Mouse (Mus musculus) lung, embryonic 14.5 days (tissue): ENCODE measurements at regions not wholly inside any gene's neighbourhood (a gene's known extent, or its start where the extent isn't known, plus 50 kb on each side); places are given as distances from the start of the nearest gene placed in this dataset.

ENCODE experiments used
- ATAC-seq: fragments of 200-750 bp; cut with Nextera tagmentation; 2 replicates; pipeline ENCODE4 v1.8.0; 2017; ENCODE audit warnings: mild to moderate bottlenecking, moderate TSS enrichment, moderate library complexity; ENCODE audit not compliant: insufficient read depth
- DNase-seq: peaks from one replicate; pipeline ENCODE4 v3.0.0-alpha.2; 2015
- H3K27ac ChIP-seq: fragments of 300-500 bp; sonication (generic); 2 replicates; pipeline ENCODE4 v1.5.1; 2014; ENCODE audit warnings: low read depth, mild to moderate bottlenecking, moderate library complexity
- H3K27me3 ChIP-seq: fragments of 300-500 bp; sonication (generic); 2 replicates; pipeline ENCODE4 v1.6.1; 2014; ENCODE audit warnings: low read length, control low read depth; ENCODE audit not compliant: insufficient read depth
- H3K36me3 ChIP-seq: fragments of 300-500 bp; sonication (generic); 2 replicates; pipeline ENCODE4 v1.6.1; 2014; ENCODE audit warnings: control low read depth; ENCODE audit not compliant: insufficient read depth
- H3K4me1 ChIP-seq: fragments of 300-500 bp; sonication (generic); 2 replicates; pipeline ENCODE4 v1.6.1; 2014; ENCODE audit warnings: antibody characterized with exemption, control low read depth; ENCODE audit not compliant: insufficient read depth
- H3K4me2 ChIP-seq: fragments of 300-500 bp; sonication (generic); 2 replicates; pipeline ENCODE4 v1.6.1; 2014; ENCODE audit warnings: mild to moderate bottlenecking
- H3K4me3 ChIP-seq: fragments of 300-500 bp; sonication (generic); 2 replicates; pipeline ENCODE4 v1.5.1; 2014; ENCODE audit warnings: low read depth, low read length
- H3K9ac ChIP-seq: fragments of 300-500 bp; sonication (generic); 2 replicates; pipeline ENCODE4 v1.6.1; 2014
- H3K9me3 ChIP-seq: fragments of 300-500 bp; sonication (generic); 2 replicates; pipeline ENCODE4 v1.6.1; 2016; ENCODE audit warnings: low read depth, low read length, control low read depth
- CTCF ChIP-seq: IDR thresholded peaks from 2 replicates; pipeline ENCODE4 v1.5.1; 2016; ENCODE audit warnings: antibody characterized with exemption, low read depth
- WGBS: fragments of 180-500 bp; shearing (Covaris S2); extraction: QIAGEN DNeasy Blood & Tissue Kit; methylation state at CpG from one replicate; pipeline ENCODE4 v1.1.7; 2014; 5-methylcytosine and 5-hydroxymethylcytosine counted together

DNA sequence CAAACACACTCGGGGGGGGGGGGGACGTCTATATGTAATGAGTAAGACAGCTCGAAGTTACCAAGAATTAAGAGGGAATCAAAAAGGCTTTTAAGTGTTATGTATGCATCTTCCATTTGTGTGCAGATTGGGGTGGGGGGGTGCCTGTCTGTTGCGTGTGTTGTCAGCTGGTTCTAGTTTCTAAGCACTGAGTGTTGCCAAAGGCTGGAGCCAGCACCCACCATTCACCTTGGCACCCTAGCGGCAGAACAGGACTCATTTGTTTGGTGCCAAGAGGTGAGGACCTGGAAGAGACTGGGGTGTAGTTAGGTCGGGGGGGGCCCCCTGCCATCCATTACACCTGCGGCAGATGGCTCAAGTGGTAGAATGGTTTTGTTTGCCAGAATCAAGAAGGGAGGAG lies 218.4 kb downstream of the Mef2c start:
- no peak for ATAC-seq

DNA sequence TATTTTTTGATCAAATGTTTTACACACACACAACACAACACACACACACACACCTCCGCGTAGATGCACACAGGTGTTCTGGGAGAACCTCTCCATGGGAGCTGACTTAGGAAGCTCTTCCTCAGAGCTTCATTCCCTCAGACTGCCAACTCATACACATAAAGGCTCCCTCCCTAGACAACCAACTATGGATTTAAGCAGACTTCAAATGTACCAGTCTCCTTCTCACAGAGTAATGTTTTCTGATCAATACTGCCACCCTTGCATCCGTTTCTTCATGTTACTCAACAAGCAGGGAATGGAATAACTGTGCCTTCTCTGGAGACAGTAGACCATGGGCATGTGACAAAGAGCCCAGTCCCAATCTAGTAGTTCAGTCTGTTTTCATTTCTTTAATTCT lies 219.0 kb downstream of the Mef2c start:
- 4% methylated on average over 3 of the region's 3 CpGs for WGBS
- Histone ChIP-seq H3K27ac (no peak overlapping the region), H3K4me2 (no peak overlapping the region), H3K4me1 (no peaks in the 10 kb centered on the region), H3K9me3 (no peaks in the 10 kb centered on the region), H3K27me3 (peaks cover 98% of the 10 kb centered on the region), H3K4me3 (no peak overlapping the region), H3K36me3 (no peaks in the 10 kb centered on the region), H3K9ac (no peak overlapping the region)
- DNase-seq (no peak), ATAC-seq (no peak)
- TF ChIP-seq CTCF, result no peak

More for the DNA sequence above, 218.4 kb downstream of the Mef2c start:
- H3K4me3 ChIP-seq, result no peak overlapping the region
- H3K4me2 ChIP-seq, result no peak overlapping the region
- no peak overlapping the region for H3K27ac ChIP-seq
- H3K36me3 ChIP-seq, result no peaks in the 10 kb centered on the region
- H3K9me3 ChIP-seq, result no peaks in the 10 kb centered on the region
- DNase-seq, result no peak
- no peaks in the 10 kb centered on the region for H3K4me1 ChIP-seq
- peaks cover 98% of the 10 kb centered on the region for H3K27me3 ChIP-seq
- 3% methylated on average over 7 of the region's 7 CpGs for WGBS
- TF ChIP-seq CTCF, result no peak
- no peak overlapping the region for H3K9ac ChIP-seq

DNA sequence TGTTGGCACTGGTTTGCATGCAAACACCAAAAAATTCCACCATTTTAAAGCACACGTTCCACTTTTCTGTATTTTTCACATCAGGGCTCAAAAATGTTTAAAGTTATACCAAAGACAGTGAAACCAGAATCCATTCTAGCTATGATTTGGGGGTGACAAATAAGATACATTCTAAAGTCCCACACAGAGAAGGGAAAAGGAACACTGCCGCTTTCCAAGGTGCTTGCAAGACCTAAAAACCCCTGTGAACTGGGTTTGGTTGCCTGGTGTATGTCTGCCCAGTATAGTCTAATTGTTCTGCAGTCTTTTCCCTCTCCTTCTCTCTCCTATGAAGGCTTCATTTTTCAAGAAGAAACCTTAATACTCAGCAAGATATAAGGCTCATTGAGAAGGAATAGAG lies 219.6 kb downstream of the Mef2c start:
- Histone ChIP-seq H3K4me1 (no peaks in the 10 kb centered on the region), H3K36me3 (no peaks in the 10 kb centered on the region), H3K4me3 (no peak overlapping the region), H3K27ac (no peak overlapping the region), H3K9me3 (no peaks in the 10 kb centered on the region), H3K4me2 (no peak overlapping the region), H3K9ac (no peak overlapping the region), H3K27me3 (peaks cover 98% of the 10 kb centered on the region)
- no peak for TF ChIP-seq CTCF
- ATAC-seq (no peak), DNase-seq (no peak)
- WGBS, result 24% methylated on average over 2 of the region's 2 CpGs

GRCm38 (mm10) chr13:83724196-83724595 lies 220.4 kb downstream of the Mef2c start:
- ATAC-seq (no peak), DNase-seq (no peak)
- Histone ChIP-seq H3K4me2 (no peak overlapping the region), H3K27ac (no peak overlapping the region), H3K36me3 (no peaks in the 10 kb centered on the region), H3K4me1 (no peaks in the 10 kb centered on the region), H3K9me3 (no peaks in the 10 kb centered on the region), H3K9ac (no peak overlapping the region), H3K4me3 (no peak overlapping the region), H3K27me3 (peaks cover 96% of the 10 kb centered on the region)
- WGBS, result 19% methylated on average over 3 of the region's 3 CpGs
- no peak for TF ChIP-seq CTCF

DNA sequence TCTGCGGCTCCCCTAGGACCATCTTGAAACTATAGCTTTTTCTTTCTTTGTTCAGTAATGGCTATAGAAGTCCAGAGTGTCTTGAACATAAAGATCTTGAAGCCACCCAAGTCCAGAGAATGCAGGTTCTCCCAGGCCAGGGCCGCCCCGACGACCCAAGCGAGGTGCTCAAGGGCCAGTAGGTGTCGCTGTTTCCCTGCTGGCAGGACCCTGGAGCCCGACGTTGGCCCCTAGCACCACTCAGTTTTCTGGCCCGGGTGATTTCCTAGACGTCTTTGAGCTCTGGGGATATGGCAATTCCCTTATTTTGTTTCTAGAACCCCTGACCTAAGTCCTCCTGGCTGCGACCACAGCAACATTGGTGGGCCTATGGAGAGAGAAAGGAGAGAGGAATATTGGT lies 221.2 kb downstream of the Mef2c start:
- no peak overlapping the region for H3K4me3 ChIP-seq
- no peak overlapping the region for H3K9ac ChIP-seq
- no peaks in the 10 kb centered on the region for H3K4me1 ChIP-seq
- peak; percentile 80 for DNase-seq
- H3K27ac ChIP-seq, result no peak overlapping the region
- WGBS, result under 1% methylated on average over 11 of the region's 11 CpGs
- H3K4me2 ChIP-seq, result no peak overlapping the region
- peaks cover 96% of the 10 kb centered on the region for H3K27me3 ChIP-seq
- no peaks in the 10 kb centered on the region for H3K36me3 ChIP-seq
- ATAC-seq, result no peak; the same call in 1 of the 2 replicates
- H3K9me3 ChIP-seq, result no peaks in the 10 kb centered on the region
- peak; percentile 83 for TF ChIP-seq CTCF

GRCm38 (mm10) chr13:83725831-83726230 lies 222.0 kb downstream of the Mef2c start:
- H3K9ac ChIP-seq, result no peak overlapping the region
- no peak overlapping the region for H3K4me2 ChIP-seq
- H3K4me3 ChIP-seq, result no peak overlapping the region
- H3K36me3 ChIP-seq, result no peaks in the 10 kb centered on the region
- TF ChIP-seq CTCF, result no peak
- no peaks in the 10 kb centered on the region for H3K9me3 ChIP-seq
- DNase-seq (no peak), ATAC-seq (no peak)
- H3K27me3 ChIP-seq, result peaks cover 96% of the 10 kb centered on the region
- WGBS, result 1% methylated on average over 13 of the region's 13 CpGs
- H3K4me1 ChIP-seq, result no peaks in the 10 kb centered on the region
- no peak overlapping the region for H3K27ac ChIP-seq

- H3K9ac ChIP-seq, result no peak overlapping the region
- H3K27me3 ChIP-seq, result peaks cover 96% of the 10 kb centered on the region
- TF ChIP-seq CTCF, result no peak
- no peaks in the 10 kb centered on the region for H3K4me1 ChIP-seq
- no peaks in the 10 kb centered on the region for H3K9me3 ChIP-seq
- ATAC-seq (no peak), DNase-seq (no peak)
- WGBS, result 3% methylated on average over 13 of the region's 13 CpGs
- H3K4me3 ChIP-seq, result no peak overlapping the region
- no peak overlapping the region for H3K4me2 ChIP-seq
- H3K36me3 ChIP-seq, result no peaks in the 10 kb centered on the region
- no peak overlapping the region for H3K27ac ChIP-seq
Observed at GRCm38 (mm10) chr13:83726346-83726975, 222.6 kb downstream of the Mef2c start.
